Mouse (Mus musculus): Measurements from ENCODE around the gene Zc3h18.

Gene Zc3h18

DNA sequence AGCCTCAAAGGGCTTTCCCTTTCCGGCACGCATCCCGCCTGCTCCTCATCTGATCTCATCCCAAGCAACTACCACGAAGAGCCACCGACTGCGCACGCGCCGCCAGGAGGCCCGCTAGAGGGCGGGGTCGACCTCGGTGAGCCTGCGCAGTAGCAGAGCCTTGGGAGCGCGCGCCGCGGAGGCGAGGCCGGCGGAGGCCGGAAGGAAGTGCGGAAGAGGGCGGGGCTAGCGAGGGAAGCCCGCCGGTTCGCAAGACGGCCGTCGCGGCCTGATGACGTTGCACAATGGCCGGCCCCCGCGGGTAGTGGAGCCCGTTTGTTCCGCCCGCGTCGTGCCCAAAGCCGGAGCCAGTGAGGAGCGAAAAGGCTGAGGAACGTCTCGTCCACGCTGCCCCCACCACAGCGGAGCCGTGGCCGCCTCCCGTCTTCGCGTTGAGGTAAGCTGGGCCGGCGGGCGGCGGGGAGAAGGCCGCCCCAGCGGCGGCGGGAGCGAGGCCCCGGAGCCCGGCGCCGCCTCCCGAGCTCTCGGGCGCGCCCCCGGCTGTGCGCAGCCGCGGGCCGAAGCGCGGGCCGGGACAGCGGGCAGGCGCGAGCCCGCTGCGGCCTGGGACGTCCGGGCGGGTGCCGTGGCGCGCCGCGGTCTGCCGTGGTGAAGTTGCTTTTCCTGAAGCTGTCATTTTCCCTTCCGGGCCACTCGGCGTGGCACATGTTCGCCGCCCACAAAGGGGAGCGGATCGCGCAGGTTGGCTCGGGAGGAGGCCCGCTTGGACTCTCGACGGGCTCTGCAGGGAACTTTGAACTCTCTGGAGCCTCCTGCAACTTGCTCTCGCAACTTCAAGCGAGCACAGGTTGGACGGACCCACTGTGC lies at the start of gene Zc3h18:
Gene Zc3h18 (plus strand): TSS at position 245 of the 867 bp plus-strand sequence.
- peak; percentile 99 for DNase-seq (ENCODE audit: low read depth, low spot score)

DNA sequence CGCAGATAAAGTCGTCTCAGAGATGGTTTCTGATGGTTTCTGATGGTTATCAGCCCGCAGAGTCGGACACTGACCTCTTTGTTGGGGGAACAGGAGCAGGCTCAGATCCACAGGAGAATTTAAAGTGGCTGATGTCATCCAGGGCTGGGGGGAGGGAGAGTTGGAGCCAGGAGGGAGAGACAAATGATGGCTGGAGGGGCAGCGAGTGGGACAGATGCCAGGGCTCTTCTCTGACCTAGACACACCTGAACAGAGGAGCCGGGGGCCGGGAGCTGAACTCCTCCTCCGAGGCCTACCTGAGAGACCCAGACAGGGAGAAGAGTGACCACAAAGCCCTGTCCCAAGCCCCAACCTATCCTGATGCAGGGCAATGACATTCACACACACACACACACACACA lies 47.3 kb upstream of the Zc3h18 start:
- peak; percentile 65 for DNase-seq (ENCODE audit: low read depth, low spot score)

DNA sequence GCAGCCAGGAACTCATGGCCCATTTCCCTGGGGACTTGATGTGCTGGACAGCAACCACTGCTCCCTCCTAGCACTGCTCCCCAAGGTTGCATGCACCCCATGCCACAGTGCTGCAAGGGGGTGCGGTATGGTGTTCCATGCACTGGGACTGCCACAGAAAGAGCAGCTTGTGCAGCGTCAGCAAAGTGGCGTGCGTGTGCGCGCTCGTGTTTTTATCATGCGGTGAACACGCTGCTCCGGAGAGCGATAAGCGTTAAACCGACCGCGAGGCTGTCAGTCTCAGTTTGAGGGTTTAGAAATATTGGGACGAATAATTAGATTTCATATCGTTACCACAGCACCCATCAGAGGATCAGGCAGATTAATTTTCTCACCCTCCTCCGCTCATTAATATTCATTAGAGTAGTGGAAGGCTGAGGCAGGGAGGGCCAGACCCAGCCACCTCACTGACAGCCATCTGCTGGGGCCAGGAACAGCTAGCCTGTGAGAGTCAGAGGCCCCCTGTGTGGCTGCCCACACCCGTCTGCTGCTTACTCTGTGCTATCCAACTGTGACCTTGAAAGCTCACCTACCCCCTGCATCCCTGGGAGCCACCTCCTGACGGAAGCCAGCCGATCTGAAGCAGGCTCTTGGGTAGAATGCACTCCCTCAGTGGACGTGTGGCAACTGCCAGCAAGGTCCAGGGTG lies 46.7 kb upstream of the Zc3h18 start:
- DNase-seq (ENCODE audit: low read depth, low spot score) = no peak

DNA sequence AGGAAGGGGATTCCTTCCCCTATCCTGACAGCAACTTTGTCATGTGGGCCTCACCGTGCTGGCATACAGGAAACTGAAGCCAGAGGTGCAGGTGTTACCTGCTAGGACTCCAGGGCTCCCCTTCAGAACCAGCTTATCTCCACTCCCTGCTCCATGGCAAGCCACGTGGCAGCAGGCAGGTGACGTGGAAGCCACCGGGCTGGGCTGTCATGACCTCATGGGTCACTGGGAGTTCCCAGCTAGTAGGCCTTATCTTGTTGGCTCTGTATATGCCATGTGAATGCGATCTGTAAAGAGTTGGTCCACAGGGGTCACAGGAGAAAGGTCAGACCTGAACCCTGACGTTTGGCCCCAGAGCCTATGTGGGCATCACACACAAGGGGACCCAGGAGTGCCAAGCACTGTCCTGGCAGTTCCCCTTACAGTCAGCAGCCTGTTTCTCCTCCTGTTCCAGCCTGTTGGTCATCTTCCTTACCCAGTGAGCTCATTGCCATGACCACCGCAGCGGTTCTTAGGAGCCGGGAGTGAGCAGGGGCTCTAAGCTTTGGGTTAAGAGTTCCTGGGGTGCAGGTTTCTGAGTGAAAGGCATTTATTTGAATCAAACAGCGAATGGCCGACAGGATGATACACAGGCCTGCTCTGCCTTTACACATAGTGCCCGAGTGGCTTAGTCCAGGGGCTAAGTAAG lies 45.8 kb upstream of the Zc3h18 start:
- DNase-seq (ENCODE audit: low read depth, low spot score) = no peak

DNA sequence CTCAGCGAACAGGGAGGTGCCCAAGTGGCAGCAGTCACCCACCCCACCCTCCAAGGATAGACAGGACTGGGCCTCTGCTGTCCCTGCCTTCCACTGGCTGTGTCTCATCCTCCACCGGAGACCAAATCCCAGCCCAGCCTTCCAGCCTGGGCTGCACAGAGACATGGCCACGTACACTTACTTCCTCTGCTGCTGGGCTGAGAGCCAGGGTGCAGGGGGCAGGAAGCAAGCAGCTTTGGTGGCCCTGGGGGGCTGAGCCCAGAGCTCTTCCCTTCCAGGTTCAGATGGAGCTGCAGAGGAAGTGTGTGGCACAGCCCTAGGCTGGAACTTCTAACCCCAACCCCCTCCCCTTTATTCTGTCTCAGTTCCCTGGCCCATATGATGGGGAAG lies 45.3 kb upstream of the Zc3h18 start:
- peak; percentile 44 for DNase-seq (ENCODE audit: low read depth, low spot score)

DNA sequence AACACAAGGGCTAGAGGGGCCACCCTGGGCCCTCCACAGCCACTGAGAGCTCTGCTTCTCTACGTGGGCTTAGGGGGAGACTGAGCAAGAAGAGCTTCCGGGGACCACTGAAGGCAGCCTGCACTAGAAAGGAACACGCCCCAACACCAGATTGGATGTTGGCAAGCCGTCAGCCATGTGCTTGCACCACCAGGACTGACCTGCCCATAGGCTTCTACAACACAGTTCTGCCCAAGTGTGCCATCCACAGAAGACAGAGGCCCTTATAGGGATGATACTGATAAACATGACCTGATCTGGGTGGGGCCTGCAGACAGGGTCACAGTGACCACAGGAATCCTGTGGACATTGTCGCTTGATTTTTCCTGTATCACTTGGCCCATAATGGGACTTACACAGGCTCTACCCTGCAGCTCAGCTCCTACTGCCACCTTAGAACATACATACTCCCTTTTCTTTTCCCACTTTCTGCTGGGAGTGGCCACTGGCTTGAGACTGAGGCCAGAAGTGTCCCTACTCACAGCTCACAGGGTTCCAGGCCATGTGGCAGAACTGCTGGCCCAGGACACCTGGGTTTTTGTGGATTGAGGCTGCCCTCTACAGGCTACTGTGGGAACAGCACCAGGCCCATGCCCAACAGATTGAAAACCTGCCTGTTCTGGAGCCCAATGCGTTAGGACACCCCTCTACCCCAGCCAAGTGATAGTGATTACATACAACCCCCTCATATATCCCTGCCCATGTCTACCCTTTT lies 43.5 kb upstream of the Zc3h18 start:
- DNase-seq (ENCODE audit: low read depth, low spot score) = peak; percentile 86

DNA sequence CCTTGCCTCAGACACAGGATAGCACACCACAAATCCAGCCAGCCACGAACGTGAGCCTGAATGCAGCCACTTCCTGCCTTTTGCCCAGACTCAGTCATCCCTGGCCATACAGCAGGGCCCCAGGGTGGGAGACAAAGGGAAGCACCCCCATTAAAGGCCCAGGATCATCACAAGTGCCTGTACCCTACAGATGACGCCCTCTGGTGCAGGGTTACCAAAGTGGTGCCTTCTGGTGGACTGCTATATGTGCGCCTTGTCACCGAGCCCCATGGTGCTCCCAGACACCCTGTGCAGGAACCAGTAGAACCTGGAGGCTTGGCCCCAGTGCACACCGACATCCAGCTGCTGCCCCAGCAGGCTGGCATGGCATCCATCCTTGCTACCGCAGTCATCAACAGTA lies 42.9 kb upstream of the Zc3h18 start:
- DNase-seq (ENCODE audit: low read depth, low spot score) = no peak

DNA sequence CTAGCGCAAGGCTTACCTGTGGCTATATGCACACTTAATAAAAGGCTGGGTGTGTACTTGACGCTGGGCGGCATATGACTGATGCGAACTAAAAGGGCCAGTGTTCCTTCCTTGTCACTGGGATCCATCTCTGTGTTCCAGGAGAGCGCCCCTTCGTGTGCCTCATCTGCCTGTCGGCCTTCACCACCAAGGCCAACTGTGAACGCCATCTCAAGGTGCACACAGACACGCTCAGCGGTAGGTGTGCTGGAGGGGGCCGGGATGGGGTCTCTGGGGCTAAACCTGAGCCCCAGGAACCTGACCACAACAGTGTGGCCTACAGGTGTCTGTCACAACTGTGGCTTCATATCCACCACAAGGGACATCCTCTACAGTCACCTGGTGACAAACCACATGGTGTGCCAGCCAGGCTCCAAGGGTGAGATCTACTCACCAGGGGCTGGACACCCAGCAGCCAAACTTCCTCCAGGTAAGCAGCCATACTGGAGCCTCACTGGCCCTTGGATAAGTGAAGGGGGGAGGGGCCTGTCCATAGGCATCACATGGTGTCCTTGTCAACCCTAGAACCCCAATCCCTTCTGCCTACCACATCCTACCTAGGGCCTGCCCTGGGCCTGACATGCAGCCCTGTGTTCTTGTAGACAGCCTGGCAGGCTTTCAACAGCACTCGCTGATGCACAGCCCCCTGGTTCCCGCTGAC lies 41.5 kb upstream of the Zc3h18 start:
- no peak for DNase-seq (ENCODE audit: low read depth, low spot score)

DNA sequence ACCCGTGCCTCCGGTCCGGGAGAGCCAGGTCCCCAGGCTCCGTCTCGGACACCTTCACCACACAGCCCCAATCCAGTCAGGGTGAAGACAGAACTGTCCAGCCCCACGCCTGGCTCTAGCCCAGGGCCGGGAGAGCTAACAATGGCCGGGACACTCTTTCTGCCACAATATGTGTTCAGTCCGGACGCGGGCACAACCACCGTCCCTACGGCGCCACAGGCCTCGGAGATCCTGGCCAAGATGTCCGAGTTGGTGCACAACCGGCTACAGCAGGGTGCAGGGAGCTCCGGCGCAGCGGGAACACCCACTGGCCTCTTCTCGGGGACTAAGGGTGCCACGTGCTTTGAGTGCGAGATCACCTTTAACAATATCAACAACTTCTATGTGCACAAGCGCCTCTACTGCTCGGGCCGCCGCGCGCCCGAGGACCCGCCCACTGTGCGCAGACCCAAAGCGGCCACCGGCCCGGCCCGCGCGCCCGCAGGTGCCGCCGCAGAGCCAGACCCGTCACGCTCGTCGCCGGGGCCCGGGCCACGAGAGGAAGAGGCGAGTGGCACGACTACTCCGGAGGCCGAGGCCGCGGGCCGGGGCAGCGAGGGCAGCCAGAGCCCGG lies 40.7 kb upstream of the Zc3h18 start:
- no peak for DNase-seq (ENCODE audit: low read depth, low spot score)

DNA sequence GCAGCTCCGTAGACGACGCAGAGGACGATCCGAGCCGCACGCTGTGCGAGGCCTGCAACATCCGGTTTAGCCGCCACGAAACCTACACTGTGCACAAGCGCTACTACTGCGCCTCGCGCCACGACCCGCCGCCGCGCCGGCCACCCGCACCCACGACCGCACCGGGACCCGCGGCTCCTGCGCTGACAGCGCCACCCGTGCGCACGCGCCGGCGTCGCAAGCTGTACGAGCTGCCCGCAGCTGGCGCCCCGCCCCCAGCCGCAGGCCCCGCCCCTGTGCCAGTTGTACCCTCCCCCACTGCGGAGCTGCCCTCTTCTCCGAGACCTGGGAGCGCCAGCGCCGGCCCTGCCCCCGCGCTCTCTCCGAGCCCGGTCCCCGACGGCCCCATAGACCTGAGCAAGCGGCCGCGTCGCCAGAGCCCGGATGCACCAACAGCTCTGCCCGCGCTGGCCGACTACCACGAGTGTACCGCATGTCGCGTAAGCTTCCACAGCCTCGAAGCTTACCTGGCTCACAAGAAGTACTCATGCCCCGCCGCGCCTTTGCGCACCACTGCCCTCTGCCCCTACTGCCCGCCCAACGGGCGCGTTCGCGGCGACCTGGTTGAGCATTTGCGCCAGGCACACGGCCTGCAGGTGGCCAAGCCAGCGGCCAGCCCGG lies 40.0 kb upstream of the Zc3h18 start:
- peak; percentile 72 for DNase-seq (ENCODE audit: low read depth, low spot score)

DNA sequence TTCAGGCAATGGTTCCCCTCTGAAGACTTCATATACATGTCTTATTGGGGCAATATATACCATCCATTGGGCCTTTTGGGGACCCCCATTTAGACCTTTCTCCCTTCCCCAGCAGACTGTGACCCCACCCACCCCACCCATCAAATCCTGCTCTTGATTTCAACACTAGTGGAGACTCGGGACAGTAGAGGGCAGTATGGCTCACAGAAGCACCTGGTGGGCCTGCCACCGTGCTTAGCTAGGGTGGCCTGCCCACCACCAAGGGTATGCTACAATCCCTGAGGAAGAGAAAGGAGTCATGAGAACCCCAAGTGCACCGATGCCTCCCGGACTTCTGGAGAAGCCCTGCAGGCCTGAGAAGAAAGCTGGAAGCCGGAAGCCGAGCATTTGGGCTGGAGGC lies 37.6 kb upstream of the Zc3h18 start:
- DNase-seq (ENCODE audit: low read depth, low spot score) = no peak

DNA sequence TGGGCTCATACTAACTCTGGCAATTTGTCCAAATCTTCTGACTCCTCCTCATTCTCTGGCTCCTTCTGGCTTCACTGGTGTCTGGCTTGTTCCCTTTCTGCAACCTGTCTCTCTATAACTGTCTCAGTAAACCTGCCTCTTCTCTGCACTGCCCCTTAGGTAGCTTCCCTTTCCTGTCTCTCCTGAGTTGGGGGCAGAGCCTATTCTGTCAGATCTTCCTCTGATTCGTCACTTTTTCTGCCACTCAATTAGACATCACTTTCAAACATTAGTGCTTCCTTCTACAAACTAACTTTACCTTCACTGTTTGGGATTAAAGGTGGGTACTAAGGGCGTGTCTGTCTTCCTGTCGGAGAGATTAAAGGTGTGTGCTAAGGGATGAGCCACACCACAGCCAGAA lies 35.6 kb upstream of the Zc3h18 start:
- no peak for DNase-seq (ENCODE audit: low read depth, low spot score)

DNA sequence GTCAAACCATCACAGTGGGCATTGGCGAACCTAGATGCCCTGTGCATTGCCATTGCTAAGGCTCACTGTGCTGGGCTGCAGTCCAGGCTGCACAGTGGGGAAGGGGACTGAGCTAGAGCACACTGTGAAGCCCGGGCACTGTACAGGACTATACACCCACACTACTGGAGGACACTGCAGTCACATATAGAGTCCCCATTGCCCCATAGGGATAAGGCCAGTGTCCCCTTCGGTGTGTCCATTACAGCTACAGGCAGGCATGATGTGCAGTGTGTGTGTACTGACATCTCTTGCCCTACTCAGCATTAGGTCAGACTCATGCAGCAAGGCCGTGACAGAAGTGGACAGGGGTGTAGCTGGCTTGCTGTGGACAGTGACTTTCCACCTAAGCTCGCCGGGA lies 34.6 kb upstream of the Zc3h18 start:
- DNase-seq (ENCODE audit: low read depth, low spot score) = no peak

DNA sequence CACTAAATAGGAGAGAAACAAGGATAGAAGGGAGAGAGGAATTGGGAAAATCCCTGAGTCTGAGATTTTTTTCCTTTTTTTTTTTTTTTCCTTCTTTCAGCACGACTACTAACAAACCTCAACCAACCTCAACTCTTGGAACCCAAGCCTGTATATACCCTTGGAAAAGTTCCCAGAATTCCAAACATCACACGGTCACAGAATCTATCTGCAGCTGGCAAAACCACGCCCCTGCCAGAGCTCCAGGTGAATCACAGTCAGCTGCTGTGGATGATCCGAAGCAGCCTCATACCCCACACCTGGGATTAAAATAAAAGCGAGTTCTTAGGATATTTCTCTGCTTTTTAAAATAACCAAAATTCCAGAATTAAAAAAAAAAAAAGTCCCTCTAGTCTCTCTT lies 34.0 kb upstream of the Zc3h18 start:
- peak; percentile 76 for DNase-seq (ENCODE audit: low read depth, low spot score)

DNA sequence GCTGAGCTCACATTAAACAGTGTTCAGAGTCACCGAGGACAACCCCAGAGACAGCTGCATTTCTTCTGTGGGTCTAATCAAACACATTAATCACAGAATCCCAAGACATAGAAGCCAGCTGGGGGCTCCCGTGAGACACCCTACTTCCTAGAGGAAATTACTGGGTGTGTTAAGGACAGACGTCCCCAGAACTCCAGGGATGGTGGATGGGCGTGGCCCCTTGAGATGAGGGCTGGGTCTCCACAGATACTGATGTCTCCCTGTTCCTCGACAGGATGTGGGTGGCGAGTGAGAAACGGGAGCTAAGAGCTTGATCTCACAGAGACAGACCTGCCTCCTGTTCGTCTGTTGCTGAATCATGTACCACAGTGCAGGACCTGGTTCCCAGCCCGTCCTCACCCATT lies 33.6 kb upstream of the Zc3h18 start:
- peak; percentile 84 for DNase-seq (ENCODE audit: low read depth, low spot score)

DNA sequence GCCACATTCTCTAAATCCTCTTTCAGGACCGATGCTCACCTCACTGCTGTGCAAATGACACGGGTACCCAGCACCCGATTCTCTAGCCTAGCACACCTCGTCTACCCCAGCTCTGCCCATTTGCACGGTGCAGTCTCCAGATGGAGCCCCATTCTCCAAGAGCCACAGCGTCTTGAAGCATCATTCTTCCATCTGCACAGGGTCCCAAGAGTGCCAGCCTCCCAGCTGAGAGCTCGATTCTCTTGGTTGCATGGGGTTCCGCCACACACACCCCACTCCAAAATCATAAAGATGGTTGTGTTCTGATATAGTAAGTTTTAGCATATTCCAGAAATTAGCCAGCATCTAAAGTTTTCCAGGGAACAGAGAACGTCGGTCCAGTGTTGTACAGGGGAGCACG lies 33.1 kb upstream of the Zc3h18 start:
- no peak for DNase-seq (ENCODE audit: low read depth, low spot score)

DNA sequence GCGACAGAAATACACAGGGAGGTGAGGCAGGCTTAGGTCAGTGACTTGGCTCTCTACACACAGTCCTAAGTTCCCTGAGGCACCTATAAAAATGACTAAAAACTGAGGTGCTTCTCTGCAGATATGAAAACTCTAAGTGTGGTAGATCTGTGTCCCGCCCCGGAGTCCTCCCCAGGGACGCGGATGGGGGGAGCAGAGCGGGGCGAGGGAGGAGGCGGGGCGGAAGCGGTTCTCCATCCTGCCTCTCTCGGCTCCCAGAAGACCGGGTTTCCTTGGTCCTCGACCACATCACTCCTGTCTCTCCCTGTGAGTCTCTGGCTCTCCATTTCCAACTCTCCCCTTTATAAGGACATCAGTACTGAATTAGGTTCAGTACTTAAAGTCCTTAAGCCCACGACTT lies 32.7 kb upstream of the Zc3h18 start:
- DNase-seq (ENCODE audit: low read depth, low spot score) = peak; percentile 74

DNA sequence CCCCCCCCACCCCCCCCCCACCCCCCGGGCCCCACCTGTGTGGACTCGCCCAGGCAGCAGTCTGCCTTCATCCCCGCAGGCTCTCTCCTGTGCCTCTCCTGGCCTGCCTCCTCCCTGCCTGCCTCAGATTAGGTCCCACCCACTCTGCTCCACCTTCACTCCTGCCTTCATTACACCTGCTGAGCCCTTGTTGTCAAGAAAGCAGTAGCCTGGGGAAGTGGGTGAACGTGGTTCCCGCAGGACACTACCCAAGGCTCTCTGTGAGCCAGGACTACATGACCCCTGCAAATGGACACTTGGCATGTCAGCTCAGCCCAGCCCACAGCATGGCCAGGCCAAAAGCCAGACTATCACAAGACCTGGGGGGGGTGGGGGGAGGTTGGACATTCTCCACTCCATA lies 32.2 kb upstream of the Zc3h18 start:
- peak; percentile 81 for DNase-seq (ENCODE audit: low read depth, low spot score)

DNA sequence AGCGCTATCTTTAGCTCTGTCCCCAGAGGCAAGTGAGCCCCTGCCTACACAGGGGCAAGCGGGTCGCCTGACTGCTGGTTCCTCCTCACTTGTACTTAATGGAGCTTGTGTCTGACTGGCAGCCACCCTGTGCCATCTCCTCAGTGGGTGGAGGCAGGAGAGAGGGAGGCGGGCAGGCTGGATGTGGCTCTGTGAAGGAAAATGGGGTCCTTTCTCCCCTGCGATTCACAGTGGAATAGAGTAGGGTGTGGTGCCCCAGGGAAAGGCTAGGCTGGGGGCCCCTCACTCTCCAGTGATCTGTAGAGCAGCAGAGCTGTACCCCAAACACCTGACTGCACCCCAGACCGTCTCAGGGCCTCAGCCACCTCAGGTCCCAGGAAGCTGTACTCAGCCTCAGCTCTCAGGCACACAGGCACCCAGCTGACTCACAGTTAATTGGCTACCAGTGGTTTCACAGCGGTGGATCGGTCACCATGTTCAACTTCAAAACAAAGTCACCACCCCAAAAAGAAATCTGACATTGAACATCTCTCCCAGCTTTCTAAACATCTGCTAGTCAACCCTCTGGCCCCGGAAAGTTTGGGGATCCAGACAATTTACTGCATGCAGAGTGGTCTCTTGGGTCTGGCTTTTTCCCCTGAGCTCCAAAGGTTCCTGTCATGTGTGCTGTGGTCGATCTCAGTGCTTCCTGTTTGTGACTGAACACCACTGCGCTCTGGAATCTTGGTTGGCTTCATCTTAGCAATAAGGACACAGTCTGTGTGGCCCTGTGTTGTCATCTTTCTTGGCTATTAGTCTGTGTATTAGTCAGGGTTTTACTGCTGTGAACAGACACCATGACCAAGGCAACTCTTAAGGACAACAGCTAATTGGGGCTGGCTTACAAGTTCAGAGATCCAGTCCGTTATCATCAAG lies 31.0 kb upstream of the Zc3h18 start:
- no peak for DNase-seq (ENCODE audit: low read depth, low spot score)

Data from brain, adult 2 months (tissue).